Mouse (Mus musculus) gastrocnemius, postnatal 10 days (tissue): ENCODE data around the gene Dct. TPM values are rescaled to one million over a fixed set of nuclear protein-coding genes. Genes with fewer than 3 reads are reported as not detected.

Experiments used
- DNase-seq: peaks from one replicate; pipeline ENCODE4 v3.0.0; 2021; ENCODE audit warnings: mixed read lengths
- long read RNA-seq, 2 experiments: library from polyadenylated mRNA; stranded (forward); transcript quantifications; one replicate each; pipeline ENCODE4 v2.0.0; 2021
- total RNA-seq, 2 experiments: library from RNA; stranded (reverse); gene quantifications; 2 replicates each; pipeline ENCODE4 v1.2.3; 2021

The Dct gene
- 1 to 10 TPM; 1.3 to 2.0 TPM for total RNA-seq
- long read RNA-seq, experiment 1: 0 reads
- long read RNA-seq, experiment 2, transcript Dct-201 (8 exons, 2,202 nt): major isoform, 5 of 6 reads
- long read RNA-seq, experiment 2, partial matches to known transcripts: 0 of 6 reads
- long read RNA-seq, experiment 2, other reads (novel, unspliced or antisense): 1 of 6 reads

- DNase-seq: no peak
Observed at GRCm38 (mm10) chr14:118051975-118052630, at the start of gene Dct. Gene Dct (minus strand): TSS chr14:118052244.

- DNase-seq: no peak
Observed at GRCm38 (mm10) chr14:118101227-118101990, 49.4 kb upstream of the Dct start.

- no peak for DNase-seq
Observed at GRCm38 (mm10) chr14:118098265-118098664, 46.2 kb upstream of the Dct start.

GRCm38 (mm10) chr14:118089806-118090392 lies 37.9 kb upstream of the Dct start:
- no peak for DNase-seq

- DNase-seq: peak; percentile 97
Observed at GRCm38 (mm10) chr14:118089215-118089805, 37.3 kb upstream of the Dct start.

GRCm38 (mm10) chr14:118088437-118089207 lies 36.6 kb upstream of the Dct start:
- no peak for DNase-seq

- no peak for DNase-seq
Observed at GRCm38 (mm10) chr14:118086271-118087035, 34.4 kb upstream of the Dct start.

GRCm38 (mm10) chr14:118083851-118084250 lies 31.8 kb upstream of the Dct start:
- no peak for DNase-seq

- DNase-seq: no peak
Observed at GRCm38 (mm10) chr14:118080606-118081005, 28.6 kb upstream of the Dct start.

- no peak for DNase-seq
Observed at GRCm38 (mm10) chr14:118070100-118070499, 18.1 kb upstream of the Dct start.

- DNase-seq: no peak
Observed at GRCm38 (mm10) chr14:118069439-118070079, 17.5 kb upstream of the Dct start.

GRCm38 (mm10) chr14:118061766-118062432 lies 9.9 kb upstream of the Dct start:
- DNase-seq: no peak

- no peak for DNase-seq
Observed at GRCm38 (mm10) chr14:118058581-118058886, 6.5 kb upstream of the Dct start.

GRCm38 (mm10) chr14:118057696-118058580 lies 5.9 kb upstream of the Dct start:
- no peak for DNase-seq

GRCm38 (mm10) chr14:118052770-118053169 lies 726 bp upstream of the Dct start:
- DNase-seq: no peak

- DNase-seq: no peak
Observed at GRCm38 (mm10) chr14:118051396-118051795, 648 bp downstream of the Dct start.

GRCm38 (mm10) chr14:118050990-118051389 lies 1.1 kb downstream of the Dct start:
- no peak for DNase-seq

- no peak for DNase-seq
Observed at GRCm38 (mm10) chr14:118050431-118050830, 1.6 kb downstream of the Dct start.

GRCm38 (mm10) chr14:118049648-118050238 lies 2.3 kb downstream of the Dct start:
- no peak for DNase-seq
